Mouse (Mus musculus) 416B (cell line): ENCODE results near the gene Gm20828.
"Not testable (repeated sequence)": the region's sequence is repeated elsewhere in the genome, so short reads cannot be mapped to it uniquely, and the experiment has no call there.

ENCODE experiments used
- DNase-seq: peaks from one replicate; pipeline ENCODE4 v3.0.0; 2011; ENCODE audit warnings: low read depth

Gene Gm20828

DNA sequence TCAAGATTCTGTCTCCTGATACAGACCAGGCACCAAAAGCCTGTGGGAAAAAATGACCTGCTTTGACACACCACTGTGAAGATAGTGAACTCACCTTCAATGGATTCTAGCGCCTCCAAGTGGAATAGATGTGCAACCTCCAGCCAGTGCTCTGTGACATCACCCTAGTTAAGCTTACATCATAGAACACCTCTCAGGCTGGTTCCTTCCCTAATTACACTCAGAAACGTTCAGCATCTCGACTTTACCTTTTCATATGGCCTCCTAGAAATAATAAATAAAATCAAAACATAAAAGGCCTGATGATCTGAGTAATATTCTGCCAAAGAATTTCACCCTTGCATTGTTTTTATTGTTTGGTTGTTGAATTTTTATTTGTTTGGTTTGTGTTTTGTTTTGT is at the start of gene Gm20828:
Gene Gm20828, minus strand, starts transcription at position 101 of the 400 bp plus-strand sequence.
- DNase-seq = not testable (repeated sequence)
